Mouse (Mus musculus) forebrain, embryonic 14.5 days (tissue): ENCODE data around the gene Kifc5b. TPM values are rescaled to one million over a fixed set of nuclear protein-coding genes. Genes with fewer than 3 reads are reported as not detected.
A peak's percentile ranks its signal among the peaks of the same experiment; 100 is the strongest.

Source experiments
- ATAC-seq: fragments of 200-750 bp; cut with Nextera tagmentation; 2 replicates; pipeline ENCODE4 v1.8.0; 2017; ENCODE audit warnings: mild to moderate bottlenecking, moderate library complexity
- DNase-seq: peaks from one replicate; pipeline ENCODE4 v3.0.0-alpha.2; 2015; ENCODE audit warnings: low spot score
- H3K27ac ChIP-seq: fragments of 300-500 bp; sonication (generic); 2 replicates; pipeline ENCODE4 v1.5.1; 2014; ENCODE audit warnings: low read depth, mild to moderate bottlenecking, control low read depth, low read length, moderate library complexity
- H3K27me3 ChIP-seq: fragments of 300-500 bp; sonication (generic); replicated peaks from 2 replicates; pipeline ENCODE4 v1.6.1; 2014; ENCODE audit warnings: low read length, control low read depth, mixed read lengths; ENCODE audit not compliant: control insufficient read depth, insufficient read depth
- H3K36me3 ChIP-seq: fragments of 300-500 bp; sonication (generic); 2 replicates; pipeline ENCODE4 v1.6.1; 2014; ENCODE audit warnings: low read length, control low read depth; ENCODE audit not compliant: control insufficient read depth, insufficient read depth
- H3K4me1 ChIP-seq: fragments of 300-500 bp; sonication (generic); 2 replicates; pipeline ENCODE4 v1.6.1; 2014; ENCODE audit warnings: antibody characterized with exemption, low read length, control low read depth; ENCODE audit not compliant: control insufficient read depth, insufficient read depth
- H3K4me2 ChIP-seq: fragments of 300-500 bp; sonication (generic); 2 replicates; pipeline ENCODE4 v1.6.1; 2014; ENCODE audit warnings: mild to moderate bottlenecking, control low read depth, low read length
- H3K4me3 ChIP-seq: fragments of 300-500 bp; sonication (generic); 2 replicates; pipeline ENCODE4 v1.5.1; 2014; ENCODE audit warnings: low read depth, low read length, control low read depth
- H3K9ac ChIP-seq: fragments of 300-500 bp; sonication (generic); 2 replicates; pipeline ENCODE4 v1.6.1; 2014; ENCODE audit warnings: mild to moderate bottlenecking, low read length, control low read depth, moderate library complexity
- H3K9me3 ChIP-seq: fragments of 300-500 bp; sonication (generic); replicated peaks from 2 replicates; pipeline ENCODE4 v1.6.1; 2016; ENCODE audit warnings: low read length, control low read depth, mixed read lengths; ENCODE audit not compliant: control insufficient read depth
- WGBS: fragments of 180-500 bp; shearing (Covaris S2); extraction: QIAGEN DNeasy Blood & Tissue Kit; methylation state at CpG from one replicate; pipeline ENCODE4 v1.1.7; 2014; 5-methylcytosine and 5-hydroxymethylcytosine counted together
- microRNA-seq: library from miRNA; unstranded; fragments of <30 nt; microRNA quantifications from one replicate; pipeline ENCODE4, GENCODE M21; 2016
- polyA plus RNA-seq: library from polyadenylated mRNA; unstranded; fragments of >200 nt; fragmentation: Nextera tagmentation; extraction: Ambion mirVana; gene quantifications from 2 replicates; pipeline ENCODE4 v1.2.1, GENCODE M21; 2014

Kifc5b gene
- polyA plus RNA-seq, 1 experiment from 2014 or later = 2.4 TPM

GRCm38 (mm10) chr17:26981050-26981449 is 64.2 kb downstream of the Kifc5b start:
- no peak overlapping the region for H3K27ac ChIP-seq
- H3K4me2 ChIP-seq = no peak overlapping the region
- DNase-seq (no peak), ATAC-seq (no peak)
- H3K4me3 ChIP-seq = no peak overlapping the region
- no peaks in the 10 kb centered on the region for H3K27me3 ChIP-seq
- no peak overlapping the region for H3K9ac ChIP-seq
- WGBS = 73% methylated on average over 2 of the region's 2 CpGs
- H3K9me3 ChIP-seq = no peaks in the 10 kb centered on the region
- H3K36me3 ChIP-seq = peaks cover 44% of the 10 kb centered on the region
- H3K4me1 ChIP-seq = 0 out of 2 replicates have a peak, but pooled peaks cover 2% of the 10 kb centered on the region

Small RNAs within 50 kb of the gene (microRNA-seq; reads per million reads assigned to microRNA genes)
- gene Gm27775 (not detected), gene Mir3083 (1.5 reads per million, percentile 5 among the genes with 10 or more reads in this experiment), gene Mir6968 (not detected)

Other genes starting within 250 kb of the Kifc5b start
- 10.0 and 12.8 TPM in 2 replicates for gene Crebrf, start 201.4 kb upstream of the Kifc5b start, polyA plus RNA-seq
- 44.0 and 48.2 TPM in 2 replicates for gene Bnip1, start 136.0 kb upstream of the Kifc5b start, polyA plus RNA-seq
- gene Nkx2-5, start 72.1 kb upstream of the Kifc5b start, polyA plus RNA-seq = not detected in 2 replicates
- gene Phf1, start 16.0 kb downstream of the Kifc5b start, polyA plus RNA-seq = 10.0 and 12.1 TPM in 2 replicates
- gene Cuta, start 22.5 kb downstream of the Kifc5b start, polyA plus RNA-seq = 137 and 150 TPM in 2 replicates
- gene Syngap1, start 24.2 kb downstream of the Kifc5b start, polyA plus RNA-seq = 4.2 and 4.9 TPM in 2 replicates
- gene Zbtb9, start 56.1 kb downstream of the Kifc5b start, polyA plus RNA-seq = 9.1 and 10.0 TPM in 2 replicates
- gene Bak1, start 111.9 kb downstream of the Kifc5b start, polyA plus RNA-seq = 4.8 and 7.6 TPM in 2 replicates
- 0.61 and 0.79 TPM in 2 replicates for gene Itpr3, start 140.2 kb downstream of the Kifc5b start, polyA plus RNA-seq
- gene Uqcc2, start 216.8 kb downstream of the Kifc5b start, polyA plus RNA-seq = 360 and 385 TPM in 2 replicates